Mouse (Mus musculus) induced T-regulatory cell, adult 2 months (primary cell): ENCODE measurements around the gene Tek.

ENCODE experiments used
- DNase-seq: peaks from one replicate; pipeline ENCODE4 v3.0.0-alpha.2; 2012; ENCODE audit warnings: low read depth

Gene Tek

GRCm38 (mm10) chr4:94810616-94811015 is 71.5 kb downstream of the Tek start:
- no peak for DNase-seq

GRCm38 (mm10) chr4:94826891-94827290 is 87.8 kb downstream of the Tek start:
- DNase-seq, result no peak

DNA sequence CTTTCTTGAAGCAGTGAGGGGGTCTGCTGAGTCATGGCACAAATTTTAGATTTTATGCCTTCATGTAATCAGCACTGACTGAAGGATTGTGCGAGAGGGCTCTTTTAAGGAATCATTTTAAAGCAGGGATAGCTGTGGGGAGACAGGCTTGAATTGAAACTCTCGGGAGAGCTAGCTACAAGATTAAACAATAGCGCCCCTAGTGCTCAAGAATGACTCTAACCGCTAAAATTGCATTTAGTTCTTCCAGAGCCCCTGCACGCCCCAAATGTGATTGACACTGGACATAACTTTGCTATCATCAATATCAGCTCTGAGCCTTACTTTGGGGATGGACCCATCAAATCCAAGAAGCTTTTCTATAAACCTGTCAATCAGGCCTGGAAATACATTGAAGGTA is 88.3 kb downstream of the Tek start:
- no peak for DNase-seq

- no peak for DNase-seq
These were observed 90.9 kb downstream of the Tek start for GRCm38 (mm10) chr4:94829924-94830386.

DNA sequence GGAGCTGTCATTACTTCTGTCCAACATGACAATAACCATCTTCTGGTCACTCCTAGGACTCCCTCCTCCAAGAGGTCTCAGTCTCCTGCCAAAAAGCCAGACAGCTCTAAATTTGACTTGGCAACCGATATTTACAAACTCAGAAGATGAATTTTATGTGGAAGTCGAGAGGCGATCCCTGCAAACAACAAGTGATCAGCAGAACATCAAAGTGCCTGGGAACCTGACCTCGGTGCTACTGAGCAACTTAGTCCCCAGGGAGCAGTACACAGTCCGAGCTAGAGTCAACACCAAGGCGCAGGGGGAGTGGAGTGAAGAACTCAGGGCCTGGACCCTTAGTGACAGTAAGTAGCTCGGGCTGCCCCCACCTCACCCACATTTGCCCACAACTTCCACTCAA is 98.0 kb downstream of the Tek start:
- no peak for DNase-seq

DNA sequence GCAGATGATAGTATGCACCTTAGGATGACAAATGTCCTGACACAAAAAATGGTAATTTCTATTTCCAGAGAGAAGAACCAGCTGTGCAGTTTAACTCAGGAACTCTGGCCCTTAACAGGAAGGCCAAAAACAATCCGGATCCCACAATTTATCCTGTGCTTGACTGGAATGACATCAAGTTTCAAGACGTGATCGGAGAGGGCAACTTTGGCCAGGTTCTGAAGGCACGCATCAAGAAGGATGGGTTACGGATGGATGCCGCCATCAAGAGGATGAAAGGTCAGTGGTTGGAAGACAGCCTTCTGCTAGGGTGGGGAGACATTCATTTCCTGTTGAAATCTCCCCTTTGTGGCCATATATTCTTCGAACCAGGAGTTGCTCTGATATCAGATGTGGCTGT is 114.2 kb downstream of the Tek start:
- no peak for DNase-seq

DNA sequence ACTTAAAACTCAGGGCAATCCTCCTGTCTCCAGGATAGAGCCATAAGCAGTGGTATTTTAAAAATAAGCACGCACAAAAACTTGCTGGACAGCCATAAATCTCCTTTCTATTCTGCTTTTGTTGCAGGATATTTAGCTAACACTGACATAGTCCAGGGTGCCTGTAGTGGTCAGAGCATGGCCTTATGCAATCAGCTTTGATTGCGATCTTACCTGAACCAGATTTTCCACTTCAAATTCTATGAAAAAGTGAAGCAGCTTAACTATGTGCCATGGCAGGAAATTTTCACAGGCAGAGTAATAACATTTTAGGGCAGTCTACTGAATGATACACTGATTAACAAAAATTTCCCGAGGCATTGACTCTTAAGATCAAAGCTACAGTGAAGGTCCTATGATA is 115.2 kb downstream of the Tek start:
- DNase-seq, result no peak

- no peak for DNase-seq
These were observed 116.1 kb downstream of the Tek start for GRCm38 (mm10) chr4:94855201-94855600.

- peak; percentile 29 for DNase-seq
These were observed 161.7 kb downstream of the Tek start for GRCm38 (mm10) chr4:94900744-94901143.

DNA sequence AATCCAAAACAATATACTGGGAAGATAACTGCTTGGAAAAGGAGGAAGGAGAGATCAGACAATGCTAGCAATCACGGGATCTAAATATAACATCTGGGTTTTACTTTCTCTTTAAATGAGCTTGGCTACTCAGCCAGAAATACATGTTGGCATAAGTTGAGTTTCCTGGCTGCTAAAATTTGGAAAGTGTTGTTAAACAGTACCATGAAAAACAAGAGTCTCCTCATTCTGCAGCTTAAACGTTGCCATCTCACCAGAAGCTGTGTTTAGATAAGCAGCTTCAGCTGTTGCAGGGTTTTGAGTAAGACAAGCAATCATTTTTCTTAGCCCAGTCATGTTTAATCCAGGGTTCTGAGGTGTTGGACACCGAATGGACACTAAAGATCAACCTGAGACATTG is 162.7 kb downstream of the Tek start:
- DNase-seq, result no peak
